Mouse (Mus musculus) kidney, embryonic 15.5 days (tissue): ENCODE data around the gene T. TPM values are rescaled to one million over a fixed set of nuclear protein-coding genes. Genes with fewer than 3 reads are reported as not detected.
A peak's percentile ranks its signal among the peaks of the same experiment; 100 is the strongest.
"Not testable (repeated sequence)": the region's sequence is repeated elsewhere in the genome, so short reads cannot be mapped to it uniquely, and the experiment has no call there.

Experiments used
- ATAC-seq: fragments of 200-750 bp; cut with Nextera tagmentation; replicated peaks from 2 replicates; pipeline ENCODE4 v1.8.0; 2017; ENCODE audit warnings: moderate TSS enrichment; ENCODE audit not compliant: low FRiP score
- H3K27ac ChIP-seq: fragments of 300-500 bp; sonication (generic); 2 replicates; pipeline ENCODE4 v1.5.1; 2015; ENCODE audit warnings: mild to moderate bottlenecking, inconsistent platforms
- H3K27me3 ChIP-seq: fragments of 300-500 bp; sonication (generic); 2 replicates; pipeline ENCODE4 v1.6.1; 2015; ENCODE audit warnings: inconsistent platforms
- H3K36me3 ChIP-seq: fragments of 300-500 bp; sonication (generic); 2 replicates; pipeline ENCODE4 v1.6.1; 2015; ENCODE audit warnings: inconsistent platforms
- H3K4me1 ChIP-seq: fragments of 300-500 bp; sonication (generic); 2 replicates; pipeline ENCODE4 v1.6.1; 2015; ENCODE audit warnings: inconsistent platforms
- H3K4me2 ChIP-seq: fragments of 300-500 bp; sonication (generic); 2 replicates; pipeline ENCODE4 v1.6.1; 2015; ENCODE audit warnings: moderate library complexity, mild to moderate bottlenecking, inconsistent platforms
- H3K4me3 ChIP-seq: fragments of 300-500 bp; sonication (generic); replicated peaks from 2 replicates; pipeline ENCODE4 v1.5.1; 2015; ENCODE audit warnings: mild to moderate bottlenecking, inconsistent platforms
- H3K9ac ChIP-seq: fragments of 300-500 bp; sonication (generic); 2 replicates; pipeline ENCODE4 v1.6.1; 2015; ENCODE audit warnings: mild to moderate bottlenecking, inconsistent platforms
- H3K9me3 ChIP-seq: fragments of 300-500 bp; sonication (generic); replicated peaks from 2 replicates; pipeline ENCODE4 v1.6.1; 2016; ENCODE audit warnings: inconsistent platforms
- WGBS: fragments of 180-500 bp; shearing (Covaris S2); methylation state at CpG from one replicate; pipeline ENCODE4 v1.1.7; 2015; ENCODE audit warnings: mixed read lengths; 5-methylcytosine and 5-hydroxymethylcytosine counted together
- polyA plus RNA-seq: library from polyadenylated mRNA; unstranded; fragments of >200 nt; fragmentation: Nextera tagmentation; extraction: Ambion mirVana; gene quantifications from 2 replicates; pipeline ENCODE4 v1.2.1, GENCODE M21; 2015

The T gene
- 0.19 and 0.42 TPM in 2 replicates for polyA plus RNA-seq

- no peak for ATAC-seq
- H3K36me3 ChIP-seq = no peaks in the 10 kb centered on the region
- no peak within 1 kb of the TSS for H3K9ac ChIP-seq
- peak within 1 kb of the TSS; percentile 36 for H3K4me3 ChIP-seq
- H3K27ac ChIP-seq = no peak within 1 kb of the TSS
- H3K9me3 ChIP-seq = no peaks in the 10 kb centered on the region
- WGBS = under 1% methylated on average over 64 of the region's 65 CpGs
- peaks cover 100% of the 10 kb centered on the region for H3K27me3 ChIP-seq
- peak within 1 kb of the TSS; percentile 60 for H3K4me2 ChIP-seq
- H3K4me1 ChIP-seq = peaks cover 32% of the 10 kb centered on the region
Observed at GRCm38 (mm10) chr17:8433978-8434960, at the start of gene T. Gene T, plus strand, starts transcription at chr17:8434423.

GRCm38 (mm10) chr17:8385441-8385840, 48.8 kb upstream of the T start:
- Histone ChIP-seq H3K27me3 (peaks cover 34% of the 10 kb centered on the region), H3K9ac (no peak overlapping the region), H3K4me3 (no peak overlapping the region), H3K4me2 (no peak overlapping the region), H3K9me3 (no peaks in the 10 kb centered on the region), H3K27ac (no peak overlapping the region), H3K36me3 (no peaks in the 10 kb centered on the region), H3K4me1 (peaks cover 9% of the 10 kb centered on the region)
- WGBS = 95% methylated on average over 2 of the region's 2 CpGs
- ATAC-seq = no peak

DNA sequence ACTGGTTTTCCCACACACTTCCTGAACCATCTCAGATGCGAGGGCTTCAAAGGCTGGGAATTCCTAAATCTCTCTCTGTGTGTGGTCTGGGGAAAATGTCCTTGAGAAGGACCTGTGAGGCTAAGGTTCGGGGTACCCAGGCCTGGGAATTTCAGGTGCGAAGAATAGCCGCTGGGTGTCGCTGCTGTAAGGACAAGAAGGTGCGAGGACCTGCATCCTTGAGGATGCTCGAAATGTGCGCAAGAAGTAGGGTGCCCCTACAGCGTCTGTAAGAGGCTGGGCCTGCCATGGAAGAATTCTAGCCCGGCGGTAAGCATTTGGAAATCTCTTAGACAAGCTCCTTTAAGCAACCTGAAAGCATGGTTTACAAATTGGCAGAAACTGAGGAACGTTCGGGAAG, 45.8 kb upstream of the T start:
- Histone ChIP-seq H3K36me3 (no peaks in the 10 kb centered on the region), H3K9me3 (no peaks in the 10 kb centered on the region), H3K9ac (no peak overlapping the region), H3K27ac (no peak overlapping the region), H3K4me2 (peak overlapping the region; percentile 56), H3K4me3 (peak overlapping the region; percentile 30), H3K27me3 (peaks cover 50% of the 10 kb centered on the region), H3K4me1 (peaks cover 9% of the 10 kb centered on the region)
- no peak for ATAC-seq
- WGBS = 1% methylated on average over 13 of the region's 13 CpGs

DNA sequence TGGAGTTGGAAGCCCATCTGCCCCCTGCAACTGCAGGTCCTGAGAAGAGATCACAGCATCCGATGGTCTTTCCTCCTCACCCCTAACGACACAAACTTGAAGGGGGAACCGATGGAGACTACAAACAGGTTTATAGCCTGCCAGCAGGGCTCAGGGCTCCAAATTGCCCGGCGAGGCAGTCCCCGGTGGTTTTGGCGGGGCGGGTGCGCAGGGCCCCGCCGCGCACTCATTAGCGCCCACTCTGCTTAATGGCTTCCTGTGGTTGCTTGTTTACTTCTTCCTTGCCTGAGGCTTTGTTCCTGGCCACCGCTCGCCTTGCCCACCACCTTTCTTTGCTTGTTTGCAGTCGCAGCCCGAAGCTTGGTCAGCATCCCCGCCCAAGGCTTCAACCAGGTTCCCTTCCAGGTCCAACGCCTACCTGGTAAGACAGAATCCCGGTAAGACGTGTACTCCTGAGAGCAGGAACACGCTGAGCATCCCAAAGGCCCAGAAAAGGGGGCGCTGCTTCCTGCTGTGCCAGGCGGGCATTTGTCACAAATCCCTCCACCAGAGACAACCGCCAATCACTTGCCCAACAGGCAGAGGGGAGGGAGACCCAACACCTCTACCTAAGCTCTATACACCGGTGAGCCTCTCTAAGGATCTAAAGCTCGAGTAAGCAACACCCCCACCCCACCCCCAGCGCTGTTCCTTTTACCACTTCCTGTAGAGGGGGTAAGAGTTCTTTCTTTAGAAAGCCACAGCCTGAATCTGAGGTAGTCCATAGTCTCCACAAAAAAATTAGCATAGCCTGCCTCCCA, 45.0 kb upstream of the T start:
- Histone ChIP-seq H3K4me2 (peak overlapping the region; percentile 56), H3K4me1 (peaks cover 9% of the 10 kb centered on the region), H3K36me3 (no peaks in the 10 kb centered on the region), H3K4me3 (peak overlapping the region; percentile 30), H3K9ac (no peak overlapping the region), H3K9me3 (no peaks in the 10 kb centered on the region), H3K27me3 (peaks cover 50% of the 10 kb centered on the region), H3K27ac (no peak overlapping the region)
- 0 out of 2 replicates have a peak, but pooled peaks have one; percentile 52 for ATAC-seq
- WGBS = 0% methylated on average over 28 of the region's 28 CpGs

DNA sequence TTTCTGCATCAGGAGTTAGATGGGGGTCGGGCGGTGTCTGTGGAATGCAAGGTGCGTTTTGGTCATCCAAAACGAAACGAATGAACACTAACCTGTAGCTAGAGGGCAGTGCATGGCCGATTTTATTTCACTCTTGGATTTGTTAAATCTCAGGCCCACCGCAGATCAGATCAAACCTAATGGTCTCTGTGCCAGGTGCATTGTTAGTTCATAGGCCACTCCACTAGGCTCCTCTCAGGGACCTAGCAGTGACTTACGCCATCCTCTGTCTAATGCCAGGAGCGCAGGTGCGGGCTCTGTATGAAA, 44.5 kb upstream of the T start:
- H3K27ac ChIP-seq = no peak overlapping the region
- no peaks in the 10 kb centered on the region for H3K9me3 ChIP-seq
- H3K9ac ChIP-seq = no peak overlapping the region
- no peaks in the 10 kb centered on the region for H3K36me3 ChIP-seq
- no peak for ATAC-seq
- 4% methylated on average over 10 of the region's 10 CpGs for WGBS
- peaks cover 50% of the 10 kb centered on the region for H3K27me3 ChIP-seq
- peaks cover 9% of the 10 kb centered on the region for H3K4me1 ChIP-seq
- peak overlapping the region; percentile 56 for H3K4me2 ChIP-seq
- H3K4me3 ChIP-seq = peak overlapping the region; percentile 30; the same call in 1 of the 2 replicates

GRCm38 (mm10) chr17:8390487-8390886, 43.7 kb upstream of the T start:
- peaks cover 50% of the 10 kb centered on the region for H3K27me3 ChIP-seq
- no peak overlapping the region for H3K27ac ChIP-seq
- WGBS = 69% methylated on average over 4 of the region's 4 CpGs
- no peak overlapping the region for H3K4me3 ChIP-seq
- no peak overlapping the region for H3K4me2 ChIP-seq
- no peaks in the 10 kb centered on the region for H3K36me3 ChIP-seq
- no peak overlapping the region for H3K9ac ChIP-seq
- H3K9me3 ChIP-seq = no peaks in the 10 kb centered on the region
- peaks cover 9% of the 10 kb centered on the region for H3K4me1 ChIP-seq
- ATAC-seq = no peak

GRCm38 (mm10) chr17:8396371-8396770, 37.9 kb upstream of the T start:
- H3K27ac ChIP-seq = no peak overlapping the region
- WGBS = 52% methylated on average over 4 of the region's 4 CpGs
- H3K9ac ChIP-seq = no peak overlapping the region
- no peaks in the 10 kb centered on the region for H3K4me1 ChIP-seq
- H3K36me3 ChIP-seq = no peaks in the 10 kb centered on the region
- H3K9me3 ChIP-seq = no peaks in the 10 kb centered on the region
- H3K4me3 ChIP-seq = no peak overlapping the region
- peaks cover 6% of the 10 kb centered on the region; the same call in 1 of the 2 replicates for H3K27me3 ChIP-seq
- no peak overlapping the region for H3K4me2 ChIP-seq
- ATAC-seq = no peak

DNA sequence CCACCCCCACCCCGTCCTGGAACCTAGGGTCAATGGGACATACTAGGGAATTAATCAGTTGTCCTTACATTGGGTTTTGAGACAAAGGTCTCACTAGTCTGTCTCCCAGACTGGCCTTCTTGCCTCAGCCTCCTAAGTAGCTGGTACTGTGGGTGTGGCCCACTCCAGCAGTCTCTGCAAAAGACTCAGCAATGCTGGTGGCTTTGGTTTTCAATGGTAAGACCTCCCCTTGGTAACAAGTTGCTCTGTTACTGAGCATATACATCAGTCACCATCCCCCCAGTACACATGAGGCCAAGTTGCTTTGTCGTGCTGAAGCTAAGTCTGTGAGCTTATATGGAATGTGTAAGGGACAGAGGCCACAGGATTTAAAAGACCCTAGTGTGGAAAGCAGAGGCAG, 36.3 kb upstream of the T start:
- Histone ChIP-seq H3K36me3 (no peaks in the 10 kb centered on the region), H3K27ac (no peak overlapping the region), H3K9me3 (no peaks in the 10 kb centered on the region), H3K4me2 (no peak overlapping the region), H3K4me1 (no peaks in the 10 kb centered on the region), H3K9ac (no peak overlapping the region), H3K27me3 (no peaks in the 10 kb centered on the region), H3K4me3 (no peak overlapping the region)
- ATAC-seq = no peak
- 73% methylated on average over 2 of the region's 2 CpGs for WGBS

DNA sequence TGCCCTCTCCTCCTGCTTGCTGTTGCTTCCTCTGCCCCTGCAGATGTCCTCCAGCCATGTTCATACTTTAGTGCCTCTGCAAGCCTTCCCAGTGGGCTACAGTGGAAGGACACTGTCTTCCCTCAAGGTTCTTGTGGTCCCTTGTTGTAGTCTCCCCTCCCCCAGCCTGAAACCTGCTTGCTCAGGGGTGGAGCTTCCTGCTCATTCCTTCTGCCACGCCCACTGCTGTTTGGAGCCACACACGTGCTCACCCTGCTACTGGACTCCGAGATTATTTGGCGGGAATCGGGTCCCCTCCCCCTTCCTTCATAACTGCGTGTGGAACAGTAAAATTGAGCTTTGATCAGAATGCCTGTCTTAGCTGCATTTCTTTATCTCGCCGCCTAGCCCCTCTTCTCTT, 30.3 kb upstream of the T start:
- ATAC-seq, H3K9me3 ChIP-seq, H3K27me3 ChIP-seq, H3K4me2 ChIP-seq, H3K9ac ChIP-seq, H3K36me3 ChIP-seq, H3K4me3 ChIP-seq, H3K27ac ChIP-seq: not testable (repeated sequence)
- 59% methylated on average over 8 of the region's 8 CpGs for WGBS
- H3K4me1 ChIP-seq = peaks cover 16% of the 10 kb centered on the region

DNA sequence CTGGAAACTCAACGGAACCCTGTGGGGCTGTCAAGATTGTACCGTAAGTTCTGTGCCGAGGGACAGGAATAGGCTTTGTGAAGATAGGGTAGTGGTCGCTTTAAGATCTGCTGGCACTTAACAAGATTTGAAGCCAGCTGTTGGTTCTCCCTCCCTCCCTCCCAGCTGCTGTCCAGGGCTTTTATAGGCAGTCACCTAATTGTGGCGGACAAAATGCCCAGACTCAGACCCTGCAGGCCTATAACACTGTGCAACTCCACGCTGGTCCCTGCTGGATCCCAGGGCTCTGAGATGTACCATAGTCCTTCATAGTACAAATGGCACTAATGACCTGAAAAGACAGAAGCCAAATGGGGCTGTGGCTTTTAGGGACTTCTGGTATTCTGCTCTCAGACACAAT, 27.9 kb upstream of the T start:
- Histone ChIP-seq H3K4me1 (peaks cover 20% of the 10 kb centered on the region), H3K4me2 (no peak overlapping the region), H3K36me3 (no peaks in the 10 kb centered on the region), H3K9ac (no peak overlapping the region), H3K27ac (no peak overlapping the region), H3K9me3 (no peaks in the 10 kb centered on the region), H3K4me3 (no peak overlapping the region), H3K27me3 (no peaks in the 10 kb centered on the region)
- ATAC-seq = no peak
- WGBS = 33% methylated on average over 6 of the region's 6 CpGs

GRCm38 (mm10) chr17:8408002-8408401, 26.2 kb upstream of the T start:
- not testable (repeated sequence) for H3K9me3 ChIP-seq, ATAC-seq, H3K4me3 ChIP-seq, H3K27ac ChIP-seq, H3K4me2 ChIP-seq, H3K36me3 ChIP-seq, H3K9ac ChIP-seq, H3K27me3 ChIP-seq
- H3K4me1 ChIP-seq = peaks cover 20% of the 10 kb centered on the region
- WGBS = 80% methylated on average over 4 of the region's 4 CpGs
